Mouse (Mus musculus) lung, postnatal 0 days (tissue): Measurements from ENCODE around the gene Ranbp3. TPM values are rescaled to one million over a fixed set of nuclear protein-coding genes. Genes with fewer than 3 reads are reported as not detected.

Source experiments
- ATAC-seq: fragments of 200-750 bp; cut with Nextera tagmentation; 2 replicates; pipeline ENCODE4 v1.8.0; 2017; ENCODE audit warnings: moderate library complexity
- DNase-seq: peaks from one replicate; pipeline ENCODE4 v3.0.0-alpha.2; 2016; ENCODE audit warnings: low spot score
- H3K27ac ChIP-seq: fragments of 300-500 bp; sonication (generic); 2 replicates; pipeline ENCODE4 v1.5.1; 2014; ENCODE audit warnings: antibody characterized with exemption, mild to moderate bottlenecking, low read length, mixed read lengths
- H3K27me3 ChIP-seq: fragments of 300-500 bp; sonication (generic); replicated peaks from 2 replicates; pipeline ENCODE4 v1.6.1; 2014; ENCODE audit warnings: low read length, mixed read lengths; ENCODE audit not compliant: insufficient read depth
- H3K36me3 ChIP-seq: fragments of 300-500 bp; sonication (generic); 2 replicates; pipeline ENCODE4 v1.6.1; 2014; ENCODE audit warnings: low read length, mixed read lengths; ENCODE audit not compliant: insufficient read depth
- H3K4me1 ChIP-seq: fragments of 300-500 bp; sonication (generic); 2 replicates; pipeline ENCODE4 v1.6.1; 2014; ENCODE audit warnings: antibody characterized with exemption, low read depth, low read length, mixed read lengths; ENCODE audit not compliant: insufficient read depth
- H3K4me2 ChIP-seq: fragments of 300-500 bp; sonication (generic); replicated peaks from 2 replicates; pipeline ENCODE4 v1.6.1; 2014; ENCODE audit warnings: low read depth, mild to moderate bottlenecking, low read length, moderate library complexity, mixed read lengths
- H3K4me3 ChIP-seq: fragments of 300-500 bp; sonication (generic); 2 replicates; pipeline ENCODE4 v1.5.1; 2014; ENCODE audit warnings: low read depth, low read length
- H3K9ac ChIP-seq: fragments of 300-500 bp; sonication (generic); replicated peaks from 2 replicates; pipeline ENCODE4 v1.6.1; 2014; ENCODE audit warnings: low read depth, mild to moderate bottlenecking
- H3K9me3 ChIP-seq: fragments of 300-500 bp; sonication (generic); 2 replicates; pipeline ENCODE4 v1.6.1; 2016; ENCODE audit warnings: low read length, mixed read lengths
- CTCF ChIP-seq: IDR thresholded peaks from 2 replicates; pipeline ENCODE4 v1.5.1; 2016; ENCODE audit warnings: antibody characterized with exemption, mild to moderate bottlenecking
- EP300 ChIP-seq: IDR thresholded peaks from 2 replicates; pipeline ENCODE4 v1.6.1; 2016; ENCODE audit warnings: antibody characterized with exemption, mild to moderate bottlenecking, control low read depth
- WGBS: fragments of 180-500 bp; shearing (Covaris S2); extraction: QIAGEN DNeasy Blood & Tissue Kit; methylation state at CpG from one replicate; pipeline ENCODE4 v1.1.7; 2014; 5-methylcytosine and 5-hydroxymethylcytosine counted together
- polyA plus RNA-seq: library from polyadenylated mRNA; unstranded; fragments of >200 nt; fragmentation: Nextera tagmentation; extraction: Ambion mirVana; gene quantifications from 2 replicates; pipeline ENCODE4 v1.2.1, GENCODE M21; 2015

Gene Ranbp3
- polyA plus RNA-seq, 1 experiment from 2014 or later: 42.6 TPM

GRCm38 (mm10) chr17:56686801-56687200 lies 13.7 kb downstream of the Ranbp3 start:
- no peak overlapping the region for H3K4me3 ChIP-seq
- no peaks in the 10 kb centered on the region for H3K4me1 ChIP-seq
- 80% methylated on average over 2 of the region's 4 CpGs for WGBS
- ATAC-seq (no peak), DNase-seq (no peak)
- H3K27ac ChIP-seq: no peak overlapping the region
- TF ChIP-seq EP300: no peak
- H3K27me3 ChIP-seq: no peaks in the 10 kb centered on the region
- peaks cover 24% of the 10 kb centered on the region for H3K36me3 ChIP-seq
- no peak overlapping the region for H3K9ac ChIP-seq
- no peaks in the 10 kb centered on the region for H3K9me3 ChIP-seq
- H3K4me2 ChIP-seq: no peak overlapping the region

GRCm38 (mm10) chr17:56688045-56688444 lies 15.0 kb downstream of the Ranbp3 start:
- Histone ChIP-seq H3K27me3 (no peaks in the 10 kb centered on the region), H3K4me3 (no peak overlapping the region), H3K36me3 (peaks cover 24% of the 10 kb centered on the region), H3K4me2 (no peak overlapping the region), H3K9ac (no peak overlapping the region), H3K4me1 (no peaks in the 10 kb centered on the region), H3K9me3 (no peaks in the 10 kb centered on the region), H3K27ac (no peak overlapping the region)
- ATAC-seq: no peak
- TF ChIP-seq CTCF: no peak
- no peak for TF ChIP-seq EP300
- no peak for DNase-seq

GRCm38 (mm10) chr17:56688689-56689088 lies 15.6 kb downstream of the Ranbp3 start:
- no peaks in the 10 kb centered on the region for H3K4me1 ChIP-seq
- ATAC-seq (no peak), DNase-seq (no peak)
- 77% methylated on average over 2 of the region's 2 CpGs for WGBS
- no peaks in the 10 kb centered on the region for H3K27me3 ChIP-seq
- no peak overlapping the region for H3K4me2 ChIP-seq
- no peaks in the 10 kb centered on the region for H3K9me3 ChIP-seq
- peaks cover 24% of the 10 kb centered on the region for H3K36me3 ChIP-seq
- H3K4me3 ChIP-seq: no peak overlapping the region
- H3K9ac ChIP-seq: no peak overlapping the region
- no peak for TF ChIP-seq CTCF
- no peak for TF ChIP-seq EP300
- H3K27ac ChIP-seq: no peak overlapping the region

GRCm38 (mm10) chr17:56693395-56693794 lies 20.3 kb downstream of the Ranbp3 start:
- Histone ChIP-seq H3K4me2 (no peak overlapping the region), H3K9me3 (no peaks in the 10 kb centered on the region), H3K4me3 (no peak overlapping the region), H3K27me3 (no peaks in the 10 kb centered on the region), H3K9ac (no peak overlapping the region), H3K27ac (no peak overlapping the region), H3K4me1 (no peaks in the 10 kb centered on the region), H3K36me3 (peaks cover 24% of the 10 kb centered on the region)
- TF ChIP-seq CTCF (no peak), EP300 (no peak)
- ATAC-seq: no peak
- DNase-seq: no peak
- 67% methylated on average over 1 of the region's 1 CpGs for WGBS

GRCm38 (mm10) chr17:56693851-56694310 lies 20.8 kb downstream of the Ranbp3 start:
- H3K36me3 ChIP-seq: peaks cover 21% of the 10 kb centered on the region
- no peak overlapping the region for H3K27ac ChIP-seq
- WGBS: 43% methylated on average over 6 of the region's 6 CpGs
- H3K27me3 ChIP-seq: no peaks in the 10 kb centered on the region
- no peaks in the 10 kb centered on the region for H3K9me3 ChIP-seq
- TF ChIP-seq CTCF (peak; percentile 16), EP300 (no peak)
- H3K4me3 ChIP-seq: no peak overlapping the region
- DNase-seq (peak; percentile 60), ATAC-seq (peak; percentile 41)
- H3K9ac ChIP-seq: no peak overlapping the region
- H3K4me1 ChIP-seq: no peaks in the 10 kb centered on the region
- H3K4me2 ChIP-seq: no peak overlapping the region

GRCm38 (mm10) chr17:56700451-56700850 lies 27.4 kb downstream of the Ranbp3 start:
- DNase-seq (no peak), ATAC-seq (no peak)
- Histone ChIP-seq H3K4me3 (no peak overlapping the region), H3K27me3 (no peaks in the 10 kb centered on the region), H3K36me3 (peaks cover 69% of the 10 kb centered on the region), H3K27ac (no peak overlapping the region), H3K4me2 (no peak overlapping the region), H3K9me3 (no peaks in the 10 kb centered on the region), H3K9ac (no peak overlapping the region), H3K4me1 (no peaks in the 10 kb centered on the region)
- TF ChIP-seq CTCF: no peak
- no peak for TF ChIP-seq EP300
- 68% methylated on average over 2 of the region's 2 CpGs for WGBS

GRCm38 (mm10) chr17:56703038-56703437 lies 29.9 kb downstream of the Ranbp3 start:
- DNase-seq: no peak
- no peak overlapping the region for H3K27ac ChIP-seq
- no peaks in the 10 kb centered on the region for H3K9me3 ChIP-seq
- no peaks in the 10 kb centered on the region for H3K27me3 ChIP-seq
- no peaks in the 10 kb centered on the region for H3K4me1 ChIP-seq
- TF ChIP-seq CTCF (no peak), EP300 (no peak)
- no peak overlapping the region for H3K9ac ChIP-seq
- ATAC-seq: no peak
- H3K4me2 ChIP-seq: no peak overlapping the region
- no peak overlapping the region for H3K4me3 ChIP-seq
- WGBS: 77% methylated on average over 4 of the region's 4 CpGs
- peaks cover 68% of the 10 kb centered on the region for H3K36me3 ChIP-seq
